Mouse (Mus musculus) heart, embryonic 12.5 days (tissue): ENCODE measurements around the gene Pfkfb1. TPM values are rescaled to one million over a fixed set of nuclear protein-coding genes. Genes with fewer than 3 reads are reported as not detected.
A peak's percentile ranks its signal among the peaks of the same experiment; 100 is the strongest.

ENCODE experiments used
- ATAC-seq: fragments of 200-750 bp; cut with Nextera tagmentation; 2 replicates; pipeline ENCODE4 v1.8.0; 2017; ENCODE audit warnings: moderate TSS enrichment, moderate library complexity; ENCODE audit not compliant: insufficient number of reproducible peaks, low FRiP score
- H3K27ac ChIP-seq: fragments of 300-500 bp; sonication (generic); 2 replicates; pipeline ENCODE4 v1.5.1; 2016; ENCODE audit warnings: mild to moderate bottlenecking, moderate library complexity; ENCODE audit not compliant: poor library complexity, severe bottlenecking
- H3K27me3 ChIP-seq: fragments of 300-500 bp; sonication (generic); replicated peaks from 2 replicates; pipeline ENCODE4 v1.6.1; 2016; ENCODE audit warnings: mild to moderate bottlenecking, moderate library complexity
- H3K36me3 ChIP-seq: fragments of 300-500 bp; sonication (generic); 2 replicates; pipeline ENCODE4 v1.6.1; 2016; ENCODE audit warnings: mild to moderate bottlenecking, moderate library complexity
- H3K4me1 ChIP-seq: fragments of 300-500 bp; sonication (generic); replicated peaks from 2 replicates; pipeline ENCODE4 v1.6.1; 2016; ENCODE audit warnings: mild to moderate bottlenecking
- H3K4me2 ChIP-seq: fragments of 300-500 bp; sonication (generic); 2 replicates; pipeline ENCODE4 v1.6.1; 2016; ENCODE audit warnings: mild to moderate bottlenecking, moderate library complexity
- H3K4me3 ChIP-seq: fragments of 300-500 bp; sonication (generic); 2 replicates; pipeline ENCODE4 v1.5.1; 2016; ENCODE audit warnings: mild to moderate bottlenecking
- H3K9ac ChIP-seq: fragments of 300-500 bp; sonication (generic); 2 replicates; pipeline ENCODE4 v1.6.1; 2016; ENCODE audit warnings: mild to moderate bottlenecking, moderate library complexity
- H3K9me3 ChIP-seq: fragments of 300-500 bp; sonication (generic); replicated peaks from 2 replicates; pipeline ENCODE4 v1.6.1; 2016; ENCODE audit warnings: mild to moderate bottlenecking, moderate library complexity
- WGBS: fragments of 180-500 bp; shearing (Covaris S2); methylation state at CpG from one replicate; pipeline ENCODE4 v1.1.7; 2016; 5-methylcytosine and 5-hydroxymethylcytosine counted together
- polyA plus RNA-seq: library from polyadenylated mRNA; unstranded; fragments of >200 nt; fragmentation: Nextera tagmentation; extraction: Ambion mirVana; gene quantifications from 2 replicates; pipeline ENCODE4 v1.2.1, GENCODE M21; 2016

The Pfkfb1 gene
- polyA plus RNA-seq, 1 experiment from 2014 or later = 6.9 TPM

- Histone ChIP-seq H3K36me3 (no peaks in the 10 kb centered on the region), H3K9ac (no peak overlapping the region), H3K27ac (no peak overlapping the region), H3K4me3 (no peak overlapping the region), H3K9me3 (no peaks in the 10 kb centered on the region), H3K4me1 (peaks cover 10% of the 10 kb centered on the region; the same call in 1 of the 2 replicates), H3K27me3 (no peaks in the 10 kb centered on the region), H3K4me2 (no peak overlapping the region)
- no peak for ATAC-seq
- WGBS = 75% methylated on average over 12 of the region's 12 CpGs
Measured at GRCm38 (mm10) chrX:150593266-150594035, 5.4 kb downstream of the Pfkfb1 start.

- WGBS = 60% methylated on average over 3 of the region's 3 CpGs
- no peak overlapping the region for H3K27ac ChIP-seq
- H3K4me3 ChIP-seq = no peak overlapping the region
Measured at GRCm38 (mm10) chrX:150594176-150594575, 6.1 kb downstream of the Pfkfb1 start.

GRCm38 (mm10) chrX:150595016-150595760 is 7.2 kb downstream of the Pfkfb1 start:
- no peak overlapping the region for H3K9ac ChIP-seq
- no peak for ATAC-seq
- 65% methylated on average over 9 of the region's 9 CpGs for WGBS
- H3K36me3 ChIP-seq = no peaks in the 10 kb centered on the region
- H3K9me3 ChIP-seq = no peaks in the 10 kb centered on the region
- no peak overlapping the region for H3K27ac ChIP-seq
- H3K4me1 ChIP-seq = peaks cover 10% of the 10 kb centered on the region; the same call in 1 of the 2 replicates
- H3K4me3 ChIP-seq = no peak overlapping the region
- no peak overlapping the region for H3K4me2 ChIP-seq
- no peaks in the 10 kb centered on the region for H3K27me3 ChIP-seq

More at GRCm38 (mm10) chrX:150594176-150594575, 6.1 kb downstream of the Pfkfb1 start:
- no peaks in the 10 kb centered on the region for H3K9me3 ChIP-seq
- peaks cover 10% of the 10 kb centered on the region; the same call in 1 of the 2 replicates for H3K4me1 ChIP-seq
- H3K9ac ChIP-seq = no peak overlapping the region
- H3K27me3 ChIP-seq = no peaks in the 10 kb centered on the region
- H3K4me2 ChIP-seq = no peak overlapping the region
- no peaks in the 10 kb centered on the region for H3K36me3 ChIP-seq
- ATAC-seq = no peak

GRCm38 (mm10) chrX:150598882-150599281 is 10.9 kb downstream of the Pfkfb1 start:
- Histone ChIP-seq H3K9ac (no peak overlapping the region), H3K9me3 (no peaks in the 10 kb centered on the region), H3K4me2 (no peak overlapping the region), H3K27ac (no peak overlapping the region), H3K4me3 (no peak overlapping the region), H3K36me3 (no peaks in the 10 kb centered on the region), H3K4me1 (0 out of 2 replicates have a peak, but pooled peaks cover 3% of the 10 kb centered on the region), H3K27me3 (no peaks in the 10 kb centered on the region)
- ATAC-seq = no peak
- 80% methylated on average over 2 of the region's 2 CpGs for WGBS

- no peak overlapping the region for H3K4me3 ChIP-seq
- H3K4me1 ChIP-seq = no peaks in the 10 kb centered on the region
- WGBS = 22% methylated on average over 1 of the region's 1 CpGs
- H3K9me3 ChIP-seq = no peaks in the 10 kb centered on the region
- H3K36me3 ChIP-seq = no peaks in the 10 kb centered on the region
- no peaks in the 10 kb centered on the region for H3K27me3 ChIP-seq
- no peak for ATAC-seq
- H3K27ac ChIP-seq = no peak overlapping the region
- no peak overlapping the region for H3K4me2 ChIP-seq
- no peak overlapping the region for H3K9ac ChIP-seq
Measured at GRCm38 (mm10) chrX:150636421-150636820, 48.4 kb downstream of the Pfkfb1 start.

- Histone ChIP-seq H3K9me3 (no peaks in the 10 kb centered on the region), H3K27ac (peak overlapping the region; percentile 41; the same call in 1 of the 2 replicates), H3K4me1 (0 out of 2 replicates have a peak, but pooled peaks cover 3% of the 10 kb centered on the region), H3K9ac (peak overlapping the region; percentile 79), H3K4me2 (peak overlapping the region; percentile 71), H3K4me3 (peak overlapping the region; percentile 56), H3K27me3 (no peaks in the 10 kb centered on the region), H3K36me3 (peaks cover 31% of the 10 kb centered on the region)
- ATAC-seq = peak; percentile 29; the same call in 1 of the 2 replicates
- WGBS = 36% methylated on average over 30 of the region's 44 CpGs
Measured at GRCm38 (mm10) chrX:150656122-150656907, 68.3 kb downstream of the Pfkfb1 start.

- Histone ChIP-seq H3K9me3 (no peaks in the 10 kb centered on the region), H3K9ac (peak within 1 kb of the TSS; percentile 79), H3K4me2 (peak within 1 kb of the TSS; percentile 71), H3K4me3 (peak within 1 kb of the TSS; percentile 56), H3K4me1 (0 out of 2 replicates have a peak, but pooled peaks cover 3% of the 10 kb centered on the region), H3K27me3 (no peaks in the 10 kb centered on the region), H3K27ac (peak within 1 kb of the TSS; percentile 41; the same call in 1 of the 2 replicates), H3K36me3 (peaks cover 25% of the 10 kb centered on the region)
- 23% methylated on average over 37 of the region's 37 CpGs for WGBS
- ATAC-seq = peak; percentile 83
Measured at GRCm38 (mm10) chrX:150656908-150657796, 69.1 kb downstream of the Pfkfb1 start, which contains the start of gene Tro. Gene Tro, minus strand, starts transcription at chrX:150657583.

- ATAC-seq = no peak
- H3K4me1 ChIP-seq = 0 out of 2 replicates have a peak, but pooled peaks cover 3% of the 10 kb centered on the region
- H3K27ac ChIP-seq = no peak overlapping the region
- H3K4me3 ChIP-seq = no peak overlapping the region
- no peak overlapping the region; the same call in 1 of the 2 replicates for H3K4me2 ChIP-seq
- 36% methylated on average over 3 of the region's 3 CpGs for WGBS
- H3K27me3 ChIP-seq = no peaks in the 10 kb centered on the region
- peaks cover 21% of the 10 kb centered on the region for H3K36me3 ChIP-seq
- no peak overlapping the region for H3K9ac ChIP-seq
- H3K9me3 ChIP-seq = no peaks in the 10 kb centered on the region
Measured at GRCm38 (mm10) chrX:150657797-150658118, 69.7 kb downstream of the Pfkfb1 start.

- ATAC-seq = no peak
- WGBS = 27% methylated on average over 4 of the region's 4 CpGs
Measured at GRCm38 (mm10) chrX:150662809-150663208, 74.8 kb downstream of the Pfkfb1 start.

GRCm38 (mm10) chrX:150677505-150677904 is 89.5 kb downstream of the Pfkfb1 start:
- Histone ChIP-seq H3K4me2 (no peak overlapping the region), H3K36me3 (no peaks in the 10 kb centered on the region), H3K4me1 (no peaks in the 10 kb centered on the region), H3K27ac (no peak overlapping the region), H3K4me3 (no peak overlapping the region), H3K9ac (no peak overlapping the region), H3K27me3 (no peaks in the 10 kb centered on the region), H3K9me3 (no peaks in the 10 kb centered on the region)
- ATAC-seq = no peak
- WGBS = 35% methylated on average over 1 of the region's 1 CpGs

More at GRCm38 (mm10) chrX:150662809-150663208, 74.8 kb downstream of the Pfkfb1 start:
- no peak overlapping the region for H3K4me2 ChIP-seq
- no peak overlapping the region for H3K27ac ChIP-seq
- H3K9ac ChIP-seq = no peak overlapping the region
- H3K9me3 ChIP-seq = no peaks in the 10 kb centered on the region
- H3K4me3 ChIP-seq = no peak overlapping the region
- H3K4me1 ChIP-seq = no peaks in the 10 kb centered on the region
- H3K36me3 ChIP-seq = no peaks in the 10 kb centered on the region
- no peaks in the 10 kb centered on the region for H3K27me3 ChIP-seq
